Mouse (Mus musculus) neutrophil, adult 83 days (primary cell): ENCODE results near the gene Lce3e. TPM values are rescaled to one million over a fixed set of nuclear protein-coding genes. Genes with fewer than 3 reads are reported as not detected.

Source experiments
- total RNA-seq, 2 experiments: library from RNA; stranded (reverse); gene quantifications; one replicate each; pipeline ENCODE4 v1.2.4; 2023

The Lce3e gene
- not detected for total RNA-seq

DNA sequence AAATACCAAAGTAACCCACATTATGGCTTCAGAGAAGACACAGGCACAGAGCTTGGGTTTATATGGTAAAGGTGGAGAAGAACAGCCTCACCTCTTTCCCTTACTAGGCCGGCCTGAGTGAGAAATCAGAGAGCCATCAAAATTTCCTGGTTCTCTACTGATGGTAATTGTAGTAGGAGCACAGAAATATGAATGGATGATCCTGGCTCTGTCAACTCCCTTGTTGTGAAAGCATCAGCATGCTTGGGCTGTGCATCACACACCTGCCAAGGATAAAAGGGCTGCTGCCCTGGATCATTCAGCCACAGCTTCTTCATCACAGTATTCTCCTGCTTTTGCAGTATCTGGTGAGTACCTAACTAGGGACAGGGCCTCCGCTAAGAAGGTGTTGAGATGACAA is at the start of gene Lce3e:
Gene Lce3e, plus strand, starts transcription at position 301 of the 400 bp plus-strand sequence.

DNA sequence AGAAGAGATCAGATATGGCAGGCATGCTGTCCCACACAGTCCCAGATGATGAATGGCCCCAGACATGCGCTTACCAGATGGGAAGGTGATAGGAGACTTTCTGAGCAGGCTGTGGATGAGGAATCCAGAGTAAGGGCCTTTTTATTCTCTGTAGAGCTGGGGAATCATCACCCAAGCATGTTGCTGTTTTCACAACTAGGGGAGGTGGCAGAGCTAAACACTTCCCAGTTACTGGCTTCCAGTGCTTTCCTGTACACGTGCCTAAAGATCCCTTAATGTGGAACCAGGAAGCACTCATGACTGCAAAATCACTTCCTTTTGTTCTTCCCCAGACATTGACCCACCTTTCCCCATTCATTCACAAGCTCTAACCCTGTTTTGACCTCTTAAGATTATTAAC is 40.7 kb upstream of the Lce3e start, which contains the start of gene Lce3a:
Gene Lce3a, minus strand, starts transcription at position 101 of the 400 bp plus-strand sequence.

DNA sequence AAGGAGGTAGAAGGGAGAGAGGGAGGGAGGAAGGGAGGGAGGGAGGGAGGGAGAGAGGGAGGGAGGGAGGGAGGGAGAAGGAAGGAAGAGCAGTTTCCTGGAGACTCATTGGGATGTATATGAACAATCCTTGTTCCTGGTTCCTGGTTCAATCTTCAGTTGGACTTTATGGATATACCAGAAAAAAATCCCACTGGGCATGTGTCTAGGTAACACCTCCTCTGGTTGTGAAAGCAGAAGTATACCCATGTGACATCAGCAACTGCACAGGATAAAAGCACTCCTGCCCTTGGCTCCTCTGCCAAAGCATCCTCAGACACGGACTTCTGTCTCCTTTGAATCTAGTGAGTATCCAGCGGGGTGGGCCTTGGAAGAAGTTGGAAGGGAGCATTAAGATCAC is 34.2 kb upstream of the Lce3e start, which contains the start of gene Lce3b:
Gene Lce3b, plus strand, starts transcription at position 301 of the 400 bp plus-strand sequence.

DNA sequence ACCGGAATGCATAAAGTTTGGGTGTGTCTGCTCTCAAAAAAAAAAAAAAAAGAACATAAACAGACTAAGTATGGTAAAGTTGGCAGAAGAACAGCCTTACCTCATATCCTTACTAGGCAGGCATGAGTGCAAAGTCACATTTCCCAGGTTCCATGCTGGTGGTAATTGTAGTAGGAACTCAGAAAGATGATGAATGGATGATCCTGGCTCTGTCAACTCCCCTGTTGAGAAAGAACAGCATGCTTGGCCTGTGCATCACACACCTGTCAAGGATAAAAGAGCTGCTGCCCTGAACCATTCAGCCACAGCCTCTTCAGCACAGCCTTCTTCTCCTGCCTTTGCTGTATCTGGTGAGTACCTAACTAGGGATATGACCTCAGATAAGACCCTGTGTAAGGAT is 22.7 kb upstream of the Lce3e start, which contains the start of gene Lce3c:
Gene Lce3c, plus strand, starts transcription at position 301 of the 400 bp plus-strand sequence.

DNA sequence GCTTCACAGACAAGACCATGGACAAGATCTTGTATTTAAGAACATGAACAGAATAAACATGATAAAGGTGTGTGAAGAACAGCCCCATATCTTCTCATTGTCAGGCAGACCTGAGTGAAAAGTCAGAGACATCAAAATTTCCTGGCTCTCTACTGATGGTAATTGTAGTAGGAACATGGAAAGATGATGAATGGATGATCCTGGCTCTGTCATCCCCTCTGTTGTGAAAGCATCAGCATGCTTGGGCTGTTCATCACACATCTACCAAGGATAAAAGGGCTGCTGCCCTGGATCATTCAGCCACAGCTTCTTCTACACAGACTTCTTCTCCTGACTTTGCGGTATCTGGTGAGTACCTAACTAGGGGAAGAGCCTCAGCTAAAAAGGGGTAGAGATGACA is 9.8 kb upstream of the Lce3e start, which contains the start of gene Lce3d:
Gene Lce3d, plus strand, starts transcription at position 301 of the 400 bp plus-strand sequence.

DNA sequence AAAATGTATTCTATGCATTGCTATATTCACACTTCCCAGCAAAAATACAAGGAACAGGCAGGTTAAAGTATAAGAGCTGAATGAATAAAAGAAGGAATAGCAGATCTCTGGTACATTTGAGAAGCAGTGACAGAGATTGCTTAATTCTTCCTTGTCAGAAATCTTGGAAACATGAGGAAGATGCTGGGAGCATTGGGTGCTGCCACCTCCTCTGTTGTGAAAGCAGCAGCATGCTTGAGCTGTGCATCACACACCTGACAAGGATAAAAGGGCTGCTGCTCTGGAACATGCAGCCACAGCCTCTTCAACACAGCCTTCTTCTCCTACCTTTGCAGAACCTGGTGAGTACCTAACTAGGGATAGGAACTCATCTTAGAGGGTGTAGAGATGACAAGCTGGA is 25.1 kb downstream of the Lce3e start, which contains the start of gene Lce3f:
Gene Lce3f, plus strand, starts transcription at position 301 of the 400 bp plus-strand sequence.

DNA sequence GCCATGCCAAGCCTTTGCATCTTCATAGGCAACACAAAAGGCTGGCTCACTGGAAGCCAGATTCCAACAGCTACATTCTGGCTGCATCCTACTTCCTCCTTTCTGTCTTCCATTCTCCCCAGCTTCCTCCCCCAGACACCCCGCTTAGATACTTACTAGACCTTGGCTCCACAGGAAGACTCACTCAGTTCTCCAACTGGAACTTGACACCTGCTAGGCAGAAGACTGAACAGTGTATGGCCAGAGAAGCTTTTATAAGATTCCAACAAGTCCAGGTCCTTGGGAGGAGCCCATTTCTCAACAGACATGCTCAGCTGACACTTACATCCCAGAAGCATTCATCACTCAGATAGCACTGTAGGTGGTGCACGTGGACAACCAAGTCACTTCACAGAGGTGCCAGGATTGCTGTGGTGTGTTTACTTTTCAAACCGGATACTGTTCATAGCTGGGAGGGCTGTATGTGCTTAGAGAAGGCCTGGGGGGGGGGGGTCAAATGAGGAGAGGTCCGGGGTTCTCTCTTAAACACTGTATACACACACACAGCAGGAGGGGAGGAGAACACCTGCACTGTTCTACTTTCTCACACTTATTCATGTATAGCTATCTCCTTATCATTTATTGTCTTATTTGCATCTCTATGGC is 48.7 kb downstream of the Lce3e start, which contains the start of gene Crct1:
Gene Crct1, minus strand, starts transcription at position 228 of the 645 bp plus-strand sequence.

Other genes with a start within 250 kb of the Lce3e start
- not detected for gene Lce1f, start 246.7 kb upstream of the Lce3e start, total RNA-seq
- not detected for gene Gm38119, start 228.0 kb upstream of the Lce3e start, total RNA-seq
- gene Lce1g, start 214.7 kb upstream of the Lce3e start, total RNA-seq = not detected
- not detected for gene Lce1h, start 202.0 kb upstream of the Lce3e start, total RNA-seq
- gene Lce1i, start 188.2 kb upstream of the Lce3e start, total RNA-seq = not detected
- not detected for gene Lce1j, start 176.5 kb upstream of the Lce3e start, total RNA-seq
- not detected for gene Lce1k, start 159.2 kb upstream of the Lce3e start, total RNA-seq
- gene Kprp, start 139.8 kb upstream of the Lce3e start, total RNA-seq = not detected
- not detected for gene Lce1l, start 115.8 kb upstream of the Lce3e start, total RNA-seq
- gene 2310050C09Rik, start 96.8 kb upstream of the Lce3e start, total RNA-seq = not detected
- not detected for gene Lce3a, start 40.8 kb upstream of the Lce3e start, total RNA-seq
- gene Lce3b, start 34.1 kb upstream of the Lce3e start, total RNA-seq = not detected
- not detected for gene Lce3c, start 22.6 kb upstream of the Lce3e start, total RNA-seq
- not detected for gene Lce3d, start 9.7 kb upstream of the Lce3e start, total RNA-seq
- gene Lce3f, start 25.2 kb downstream of the Lce3e start, total RNA-seq = not detected
- gene Crct1, start 48.6 kb downstream of the Lce3e start, total RNA-seq = not detected
- not detected for gene Lce1m, start 52.0 kb downstream of the Lce3e start, total RNA-seq
- not detected for gene Gm4858, start 101.8 kb downstream of the Lce3e start, total RNA-seq
- gene Crnn, start 177.7 kb downstream of the Lce3e start, total RNA-seq = not detected
- gene Flg2, start 230.2 kb downstream of the Lce3e start, total RNA-seq = not detected